Mouse (Mus musculus): Measurements from ENCODE around the gene Selplg.

DNA sequence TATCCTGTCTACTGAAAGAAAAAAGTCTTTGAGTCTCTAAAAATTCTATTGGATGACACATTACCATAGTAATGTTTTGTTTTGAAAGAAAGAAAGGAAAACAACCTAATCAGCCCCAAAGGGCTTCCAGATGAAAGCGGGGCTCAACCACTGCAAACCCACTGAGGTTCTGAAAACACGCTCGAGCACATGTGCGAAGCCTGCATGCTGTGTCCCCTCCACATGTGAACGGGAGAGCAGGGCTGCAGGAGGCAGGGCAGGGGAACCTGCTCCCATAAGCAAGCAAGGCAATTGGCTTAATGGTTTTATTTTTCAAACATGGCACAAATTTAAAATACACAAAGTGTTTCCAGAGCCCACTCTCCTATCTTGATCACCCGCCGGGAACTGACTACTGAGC is 24.2 kb upstream of the Selplg start:
- TF ChIP-seq CTCF (conservative IDR thresholded peaks at IDR 0.05; ENCODE audit: insufficient read depth, insufficient read length, low read depth, low read length) = no peak
- no peak for TF ChIP-seq POLR2A (IDR thresholded peaks at IDR 0.05; ENCODE audit: low read depth, low read length)

Measured in kidney, adult 2 months (tissue).